7 mouse cellular contexts compared by ENCODE assay signal in genomic region chr16:77593828-77594421, GRCm38 (mm10). TPM values are rescaled to one million over a fixed set of nuclear protein-coding genes. Genes with fewer than 3 reads are reported as not detected.
A peak's percentile ranks its signal among the peaks of the same experiment; 100 is the strongest.
DNase-seq lines count a peak whose midpoint lies in the region; ATAC-seq and TF ChIP-seq lines count a peak whose summit lies in the region.

No protein-coding gene starts in this region.

- peaks cover 5% of the 10 kb centered on the region; the same call in 1 of the 2 replicates for H3K36me3 ChIP-seq in embryonic facial prominence, embryonic 14.5 days (ENCODE audit: control insufficient read depth, insufficient read depth, low read length)
- H3K36me3 ChIP-seq in heart, embryonic 11.5 days (ENCODE audit: control insufficient read depth, insufficient read depth, low read length) = no peaks in the 10 kb centered on the region
- H3K36me3 ChIP-seq in lung, embryonic 14.5 days (ENCODE audit: insufficient read depth) = peaks cover 2% of the 10 kb centered on the region; the same call in 1 of the 2 replicates

- TF ChIP-seq CTCF in lung, embryonic 14.5 days (IDR thresholded peaks at IDR 0.05; ENCODE audit: low read depth) = no peak

- H3K27me3 ChIP-seq in embryonic facial prominence, embryonic 14.5 days (replicated peaks; ENCODE audit: control insufficient read depth, insufficient read depth, low read length) = no peaks in the 10 kb centered on the region
- H3K27me3 ChIP-seq in heart, embryonic 11.5 days (ENCODE audit: control insufficient read depth, insufficient read depth, low read length) = no peaks in the 10 kb centered on the region
- no peaks in the 10 kb centered on the region for H3K27me3 ChIP-seq in lung, embryonic 14.5 days (ENCODE audit: insufficient read depth, low read length)

- no peak overlapping the region for H3K9ac ChIP-seq in embryonic facial prominence, embryonic 14.5 days (ENCODE audit: low read depth, low read length)
- no peak overlapping the region for H3K9ac ChIP-seq in heart, embryonic 11.5 days (ENCODE audit: low read depth, low read length)
- no peak overlapping the region for H3K9ac ChIP-seq in lung, embryonic 14.5 days

- peak; percentile 92 for DNase-seq in brain, adult 2 months (ENCODE audit: low read depth, low spot score)
- DNase-seq in embryonic facial prominence, embryonic 14.5 days (ENCODE audit: low spot score) = peak; percentile 82
- DNase-seq in kidney, postnatal 25 days = peak; percentile 71 to 72
- DNase-seq in lung, embryonic 14.5 days = peak; percentile 79
- DNase-seq in retina, embryonic 14.5 days (ENCODE audit: low spot score) = peak; percentile 6
- DNase-seq in B cell, adult 2 months = no peak

- peak overlapping the region; percentile 26 for H3K4me2 ChIP-seq in embryonic facial prominence, embryonic 14.5 days (ENCODE audit: low read depth, low read length)
- peak overlapping the region; percentile 34; the same call in 1 of the 2 replicates for H3K4me2 ChIP-seq in heart, embryonic 11.5 days
- H3K4me2 ChIP-seq in lung, embryonic 14.5 days = peak overlapping the region; percentile 35

- WGBS in embryonic facial prominence, embryonic 14.5 days = 44% methylated on average over 12 of the region's 12 CpGs
- WGBS in heart, embryonic 11.5 days (ENCODE audit: insufficient replicate concordance) = 34% methylated on average over 12 of the region's 12 CpGs
- 25% methylated on average over 12 of the region's 12 CpGs for WGBS in lung, embryonic 14.5 days

- ATAC-seq in embryonic facial prominence, embryonic 14.5 days (ENCODE audit: low read depth) = peak; percentile 71; the same call in 1 of the 2 replicates
- ATAC-seq in heart, embryonic 11.5 days (replicated peaks; ENCODE audit: insufficient number of reproducible peaks, low FRiP score, low TSS enrichment) = no peak
- peak; percentile 71 for ATAC-seq in lung, embryonic 14.5 days (ENCODE audit: insufficient read depth)

- H3K9me3 ChIP-seq in embryonic facial prominence, embryonic 14.5 days (ENCODE audit: control insufficient read depth, low read length) = peaks cover 5% of the 10 kb centered on the region; the same call in 1 of the 2 replicates
- H3K9me3 ChIP-seq in heart, embryonic 11.5 days (replicated peaks; ENCODE audit: control insufficient read depth, low read length) = no peaks in the 10 kb centered on the region
- H3K9me3 ChIP-seq in lung, embryonic 14.5 days (ENCODE audit: low read depth, low read length) = no peaks in the 10 kb centered on the region

- H3K27ac ChIP-seq in embryonic facial prominence, embryonic 14.5 days (replicated peaks; ENCODE audit: low read depth, low read length) = peak overlapping the region; percentile 75
- 0 out of 2 replicates have a peak overlapping the region, but pooled peaks have one; percentile 35 for H3K27ac ChIP-seq in heart, embryonic 11.5 days (ENCODE audit: low read depth, low read length)
- H3K27ac ChIP-seq in lung, embryonic 14.5 days (ENCODE audit: low read depth) = peak overlapping the region; percentile 63

- 0 out of 2 replicates have a peak overlapping the region, but pooled peaks have one; percentile 0 for H3K4me3 ChIP-seq in embryonic facial prominence, embryonic 14.5 days (ENCODE audit: low read depth, low read length)
- H3K4me3 ChIP-seq in heart, embryonic 11.5 days (ENCODE audit: low read depth, low read length) = no peak overlapping the region
- peak overlapping the region; percentile 8; the same call in 1 of the 2 replicates for H3K4me3 ChIP-seq in lung, embryonic 14.5 days (ENCODE audit: low read depth, low read length)

- peaks cover 13% of the 10 kb centered on the region for H3K4me1 ChIP-seq in embryonic facial prominence, embryonic 14.5 days (ENCODE audit: control insufficient read depth, insufficient read depth, low read length)
- H3K4me1 ChIP-seq in heart, embryonic 11.5 days (ENCODE audit: control insufficient read depth, insufficient read depth, low read length) = no peaks in the 10 kb centered on the region
- H3K4me1 ChIP-seq in lung, embryonic 14.5 days (ENCODE audit: insufficient read depth) = no peaks in the 10 kb centered on the region

RNA-seq across cellular contexts. Expression of gene Gm11146, which starts 8.0 kb away (rescaled TPM):
- not detected in 2 replicates for polyA plus RNA-seq in embryonic facial prominence, embryonic 14.5 days (2014; fragmentation: Nextera tagmentation; extraction: Ambion mirVana)
- polyA plus RNA-seq in heart, embryonic 11.5 days (2014; fragmentation: Nextera tagmentation; extraction: Ambion mirVana) = not detected in 2 replicates
- polyA plus RNA-seq in lung, embryonic 14.5 days (2014; fragmentation: Nextera tagmentation; extraction: Ambion mirVana) = not detected in 2 replicates

Comparison
In these comparisons a context has a peak if more than half of its experiments do, and no peak if none do; other contexts are left out.
1. DNase-seq: peak in brain, adult 2 months (single experiment), embryonic facial prominence, embryonic 14.5 days (single experiment), kidney, postnatal 25 days (2 of 2), lung, embryonic 14.5 days (single experiment) and retina, embryonic 14.5 days (single experiment); none in B cell, adult 2 months (0 of 2).
2. Peak in every context shown above with its lines, with median percentiles within 50 percentile points of each other: H3K27ac ChIP-seq and H3K4me2 ChIP-seq.